Mouse (Mus musculus) brown adipose tissue, adult 24 weeks (tissue): Measurements from ENCODE around the gene Ccdc182. TPM values are rescaled to one million over a fixed set of nuclear protein-coding genes. Genes with fewer than 3 reads are reported as not detected.
A peak's percentile ranks its signal among the peaks of the same experiment; 100 is the strongest.

Source experiments
- H3K27ac ChIP-seq: fragments of 200-500 bp; replicated peaks from 2 replicates; pipeline ENCODE4 v1.5.1; 2012; ENCODE audit warnings: low read depth, mild to moderate bottlenecking, low read length
- H3K4me1 ChIP-seq: fragments of 200-500 bp; 2 replicates; pipeline ENCODE4 v1.6.1; 2012; ENCODE audit warnings: low read length, mixed read lengths; ENCODE audit not compliant: control insufficient read depth, insufficient read depth, insufficient read length
- H3K4me3 ChIP-seq: fragments of 200-500 bp; 2 replicates; pipeline ENCODE4 v1.5.1; 2012; ENCODE audit warnings: low read depth, mild to moderate bottlenecking, low read length, moderate library complexity; ENCODE audit not compliant: insufficient read depth
- polyA plus RNA-seq: library from polyadenylated mRNA; stranded (reverse); fragments of >200 nt; gene quantifications from 2 replicates; pipeline ENCODE4 v1.2.4, GENCODE M21; 2012; ENCODE audit not compliant: missing spikeins, insufficient read depth, insufficient read length

Gene Ccdc182
- polyA plus RNA-seq: not detected in 2 replicates

DNA sequence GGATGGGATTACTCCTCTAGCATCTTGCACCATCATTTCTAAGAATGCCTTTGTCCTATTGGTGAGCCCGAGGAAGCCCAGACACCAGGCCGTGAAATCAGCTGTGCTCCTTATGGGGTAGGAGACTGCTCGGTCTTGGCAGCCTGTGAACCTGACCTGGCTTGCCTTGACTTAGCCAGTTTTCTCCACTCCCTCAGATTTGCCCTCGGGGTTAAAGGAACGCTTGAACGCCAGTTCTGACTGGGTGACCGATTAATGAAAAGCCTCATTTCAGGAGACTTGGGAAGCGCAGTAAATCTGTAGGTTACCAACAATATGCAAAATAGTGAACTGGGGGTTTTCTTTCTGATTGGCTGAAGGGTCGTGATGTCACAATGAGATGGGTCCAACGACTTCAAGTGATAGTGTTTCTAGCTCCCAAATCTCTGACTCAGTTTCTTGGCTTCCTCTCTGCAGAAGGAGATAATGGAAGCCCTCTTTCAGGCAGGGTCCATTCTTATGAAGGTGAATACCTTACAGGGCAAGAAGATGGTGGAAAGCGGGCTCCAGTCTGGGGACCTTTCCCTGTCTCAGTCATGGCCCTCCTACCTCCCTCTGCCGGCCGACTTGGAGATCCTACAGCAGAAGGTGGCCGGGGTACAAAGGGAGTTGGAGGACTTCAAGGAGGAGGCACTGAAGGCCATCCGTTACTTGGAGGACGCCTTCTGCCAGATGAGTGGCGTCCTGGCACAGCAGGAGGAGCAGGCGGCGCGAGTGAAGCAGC lies at the start of gene Ccdc182:
Ccdc182 (plus strand) TSS at position 428 of the 763 bp plus-strand sequence.
- H3K4me3 ChIP-seq: no peak within 1 kb of the TSS
- no peak within 1 kb of the TSS for H3K27ac ChIP-seq

DNA sequence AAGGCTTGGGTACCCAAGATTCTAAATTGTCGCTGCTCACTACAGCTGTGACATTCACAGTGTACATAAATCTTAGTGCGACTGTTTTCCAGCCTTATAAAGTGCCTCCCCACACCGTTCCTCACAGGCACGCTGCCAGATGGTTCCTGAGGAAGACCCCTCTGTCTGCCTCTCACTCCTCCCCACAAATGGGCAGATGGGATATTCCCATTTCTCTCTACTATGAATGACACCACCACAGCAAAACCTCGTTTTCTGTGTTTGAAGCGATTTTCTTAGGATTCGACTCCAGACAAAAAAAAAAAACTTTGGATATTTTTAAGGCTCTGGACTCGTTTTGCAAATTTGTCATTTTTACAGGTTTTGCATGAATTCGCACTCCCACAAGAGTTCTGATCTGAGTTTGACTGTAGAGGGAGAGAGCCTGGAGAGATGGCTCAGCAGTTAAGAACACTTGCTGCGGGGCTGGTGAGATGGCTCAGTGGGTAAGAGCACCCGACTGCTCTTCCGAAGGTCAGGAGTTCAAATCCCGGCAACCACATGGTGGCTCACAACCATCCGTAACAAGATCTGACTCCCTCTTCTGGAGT lies 48.2 kb upstream of the Ccdc182 start:
- H3K4me3 ChIP-seq: no peak overlapping the region
- H3K4me1 ChIP-seq: no peaks in the 10 kb centered on the region
- H3K27ac ChIP-seq: no peak overlapping the region

More for the DNA sequence above, at the start of gene Ccdc182:
- no peaks in the 10 kb centered on the region for H3K4me1 ChIP-seq

DNA sequence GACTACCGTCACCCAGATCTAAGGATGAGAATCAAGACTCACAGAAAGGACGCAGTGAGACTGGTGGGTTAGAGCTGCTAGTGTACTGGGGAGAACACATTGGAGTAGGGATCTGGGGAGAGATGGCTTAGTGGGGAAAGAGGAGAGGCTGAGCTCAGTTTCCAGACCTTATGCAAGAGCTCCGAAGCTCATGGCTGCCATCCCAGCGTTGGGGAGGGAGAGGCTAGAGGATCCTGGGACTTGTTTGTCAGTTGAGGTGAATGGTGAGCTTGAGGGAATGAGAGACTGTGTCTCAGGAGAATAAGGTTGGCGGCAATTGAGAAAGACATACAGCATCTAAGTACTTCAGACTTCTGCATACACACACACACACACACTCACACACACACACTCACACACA lies 45.2 kb upstream of the Ccdc182 start:
- no peaks in the 10 kb centered on the region for H3K4me1 ChIP-seq
- H3K27ac ChIP-seq: no peak overlapping the region
- H3K4me3 ChIP-seq: no peak overlapping the region

DNA sequence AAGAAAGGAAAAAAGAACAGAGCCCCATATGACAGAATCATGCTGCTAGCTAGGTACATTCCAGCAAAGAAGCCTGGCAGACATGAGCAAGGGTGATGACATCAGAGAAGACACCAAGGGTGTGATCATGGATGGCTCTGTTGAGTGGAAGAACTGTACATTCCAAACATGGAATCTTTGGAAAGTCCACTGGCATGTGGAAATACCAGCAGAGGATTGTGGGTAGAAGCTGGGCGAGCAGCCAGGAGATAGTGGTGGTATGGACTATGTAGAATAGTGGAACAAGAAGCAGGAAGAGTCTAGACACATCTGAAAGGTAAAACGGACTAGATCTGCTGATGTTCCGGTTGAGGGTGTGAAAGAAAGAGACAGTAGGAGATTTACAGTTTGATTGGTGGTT lies 43.3 kb upstream of the Ccdc182 start:
- Histone ChIP-seq H3K4me3 (no peak overlapping the region), H3K27ac (no peak overlapping the region), H3K4me1 (no peaks in the 10 kb centered on the region)

DNA sequence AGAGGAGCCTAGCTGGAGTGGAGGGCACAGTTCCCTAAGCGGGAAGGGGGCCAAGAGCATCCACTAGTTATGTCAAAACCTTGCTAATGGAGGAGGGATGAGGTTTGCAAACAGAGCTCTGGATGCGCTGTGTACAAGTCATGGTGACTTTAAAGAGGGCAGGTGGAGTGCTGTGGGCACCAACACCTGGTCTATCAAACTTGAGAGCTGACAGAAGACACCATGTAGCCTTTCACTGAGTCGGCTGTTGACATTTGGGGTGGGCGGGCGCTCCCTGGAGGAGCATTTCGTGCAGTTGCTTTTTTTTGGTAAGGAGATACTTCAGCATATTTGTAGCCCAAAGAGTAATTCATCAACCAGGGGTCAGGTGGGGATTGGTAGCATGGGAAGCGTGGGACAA lies 42.6 kb upstream of the Ccdc182 start:
- Histone ChIP-seq H3K4me1 (no peaks in the 10 kb centered on the region), H3K27ac (no peak overlapping the region), H3K4me3 (no peak overlapping the region)

DNA sequence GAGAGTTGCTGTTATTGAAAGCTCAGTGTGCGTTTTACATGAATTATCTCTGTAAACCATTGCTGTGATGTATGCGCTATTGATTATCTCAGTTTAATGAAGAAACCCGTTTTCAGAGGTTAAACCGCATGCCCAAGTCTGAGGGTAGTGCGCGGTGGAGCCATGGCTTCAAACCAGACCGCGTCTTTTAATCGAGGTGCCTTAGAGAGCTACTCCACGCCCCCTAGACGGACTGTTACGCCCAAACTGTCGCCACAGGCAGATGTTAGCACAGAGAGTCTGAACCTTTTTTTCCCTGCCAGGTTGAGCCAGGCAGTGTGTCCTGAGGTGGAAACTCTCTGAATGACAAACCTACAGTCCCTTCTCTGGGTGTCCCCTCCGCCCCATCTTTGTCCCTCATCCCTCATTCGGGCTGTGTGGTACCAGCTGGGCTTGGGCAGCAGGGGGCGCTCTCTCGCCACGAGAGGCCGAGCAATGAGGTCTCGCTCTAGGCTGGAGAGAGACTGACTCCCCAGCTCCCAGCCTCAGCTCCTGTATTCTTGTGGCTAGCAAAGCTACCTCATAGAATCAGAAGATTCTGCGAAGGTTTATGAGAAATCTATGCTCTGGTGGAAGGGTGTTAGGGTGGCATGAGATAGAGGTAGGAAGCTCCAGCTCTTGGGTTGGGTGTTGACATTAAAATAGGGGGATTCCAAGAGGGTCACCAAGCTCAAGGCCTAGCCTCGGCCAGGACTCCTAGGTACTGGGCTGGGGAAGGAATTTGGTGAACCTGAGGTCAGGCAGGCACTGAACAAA lies 41.7 kb upstream of the Ccdc182 start:
- Histone ChIP-seq H3K4me3 (no peak overlapping the region), H3K27ac (no peak overlapping the region), H3K4me1 (no peaks in the 10 kb centered on the region)

DNA sequence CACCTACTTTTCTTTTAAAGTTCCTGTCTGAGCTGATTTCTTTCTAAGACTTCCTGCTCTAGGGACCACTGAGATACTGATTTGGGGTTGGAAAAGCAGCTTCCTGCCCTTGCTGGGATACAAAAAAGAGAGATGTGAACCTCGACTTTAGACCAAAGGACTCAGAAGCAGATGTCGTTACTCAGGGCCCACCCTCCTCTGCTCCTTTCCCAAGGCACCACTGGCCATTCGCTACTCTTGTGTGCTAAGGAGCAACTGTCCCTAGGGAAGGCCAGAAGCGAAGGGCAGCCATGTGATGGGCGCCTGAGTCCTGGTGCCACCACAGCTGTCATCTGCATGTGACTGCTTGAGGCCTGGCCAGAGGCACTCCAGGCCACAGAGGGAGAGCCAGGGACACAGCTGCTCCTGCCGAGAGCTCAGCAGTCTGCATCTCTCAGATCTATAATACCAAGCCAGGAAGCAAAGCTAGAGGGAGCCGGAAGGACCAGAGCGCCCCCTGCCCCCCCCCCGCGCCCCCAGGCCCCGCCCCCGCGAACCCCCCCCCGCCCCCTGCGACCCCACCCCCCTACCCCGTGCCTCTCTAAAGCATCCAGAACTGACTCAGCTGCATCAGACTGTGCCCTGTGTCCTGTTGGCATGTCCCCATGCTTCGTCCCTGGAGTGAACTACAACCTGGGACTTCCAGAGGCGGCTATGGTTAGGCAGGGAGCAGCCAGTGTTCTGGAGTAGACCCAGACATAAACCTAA lies 40.9 kb upstream of the Ccdc182 start:
- no peak overlapping the region for H3K4me3 ChIP-seq
- H3K4me1 ChIP-seq: no peaks in the 10 kb centered on the region
- H3K27ac ChIP-seq: no peak overlapping the region

DNA sequence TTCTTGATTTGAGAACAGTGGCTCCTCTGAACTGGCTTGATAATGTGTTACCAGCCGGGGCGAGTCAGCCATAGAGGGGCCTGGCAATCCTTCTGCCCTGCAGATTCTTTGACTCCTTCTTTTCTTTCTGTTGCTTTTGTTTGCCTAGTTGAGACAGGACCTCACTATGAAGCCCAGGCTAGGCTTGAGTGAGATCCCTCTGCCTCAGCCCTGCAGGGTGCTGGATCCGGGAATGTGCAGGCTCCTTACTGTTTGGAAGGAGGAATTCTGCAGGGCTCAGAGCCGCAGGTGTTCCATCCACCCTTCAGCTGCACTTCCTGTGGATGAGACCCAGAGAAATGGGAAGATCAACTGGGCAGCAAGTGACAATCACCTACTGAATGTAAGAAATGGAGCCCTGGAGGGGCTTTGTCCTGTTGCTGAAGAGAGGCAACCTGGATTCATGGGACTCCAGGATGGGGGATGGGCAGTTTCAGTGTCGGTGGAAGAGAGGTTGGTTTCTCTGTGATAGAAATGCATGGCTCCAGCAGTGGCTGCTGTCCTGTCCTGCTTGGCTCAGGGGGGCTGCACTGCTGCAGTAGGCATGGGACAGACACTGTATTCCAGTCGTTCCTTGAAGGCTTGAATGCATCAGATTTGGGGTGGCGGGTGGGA lies 40.2 kb upstream of the Ccdc182 start:
- Histone ChIP-seq H3K4me1 (no peaks in the 10 kb centered on the region), H3K27ac (no peak overlapping the region), H3K4me3 (no peak overlapping the region)

DNA sequence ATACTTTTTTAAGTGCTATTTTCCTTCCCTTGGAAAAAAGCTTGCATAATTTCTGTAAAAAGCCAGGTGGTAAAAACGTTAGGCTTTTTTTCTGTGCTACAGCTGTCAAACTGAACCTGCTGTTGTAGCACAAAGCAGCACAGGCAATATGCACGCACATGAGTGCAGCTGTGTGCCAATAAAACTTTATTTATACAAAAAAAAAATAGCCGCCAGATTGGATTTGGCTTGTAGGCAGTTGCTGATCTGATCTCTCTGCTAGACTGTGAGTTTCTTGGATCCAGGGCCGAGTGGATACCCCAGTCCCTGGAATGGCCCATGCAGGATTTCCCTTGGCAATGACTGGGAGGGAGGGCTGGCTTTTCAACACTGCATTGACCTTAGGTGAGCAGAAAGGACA lies 36.2 kb upstream of the Ccdc182 start:
- Histone ChIP-seq H3K4me3 (no peak overlapping the region), H3K27ac (no peak overlapping the region), H3K4me1 (peaks cover 3% of the 10 kb centered on the region; the same call in 1 of the 2 replicates)

DNA sequence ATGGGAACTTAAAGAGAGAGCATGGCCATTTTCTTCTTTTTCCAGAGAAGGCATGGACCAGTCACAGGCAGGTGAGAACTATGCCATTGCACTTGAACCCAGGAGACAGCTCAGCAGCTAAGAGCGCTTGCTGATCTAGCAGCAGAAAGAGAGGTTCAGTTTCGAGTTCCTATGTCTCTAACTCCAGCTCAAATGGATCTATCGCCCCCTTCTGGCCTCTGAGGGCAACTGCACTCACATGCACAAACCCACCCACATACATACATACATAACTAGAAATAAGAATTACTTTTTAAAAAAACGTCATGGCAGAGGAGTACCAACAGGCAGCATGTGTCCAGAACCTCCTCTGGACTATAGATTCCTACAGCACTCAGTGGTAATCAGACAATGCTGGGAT lies 35.6 kb upstream of the Ccdc182 start:
- H3K4me1 ChIP-seq: peaks cover 3% of the 10 kb centered on the region; the same call in 1 of the 2 replicates
- H3K27ac ChIP-seq: no peak overlapping the region
- H3K4me3 ChIP-seq: no peak overlapping the region

DNA sequence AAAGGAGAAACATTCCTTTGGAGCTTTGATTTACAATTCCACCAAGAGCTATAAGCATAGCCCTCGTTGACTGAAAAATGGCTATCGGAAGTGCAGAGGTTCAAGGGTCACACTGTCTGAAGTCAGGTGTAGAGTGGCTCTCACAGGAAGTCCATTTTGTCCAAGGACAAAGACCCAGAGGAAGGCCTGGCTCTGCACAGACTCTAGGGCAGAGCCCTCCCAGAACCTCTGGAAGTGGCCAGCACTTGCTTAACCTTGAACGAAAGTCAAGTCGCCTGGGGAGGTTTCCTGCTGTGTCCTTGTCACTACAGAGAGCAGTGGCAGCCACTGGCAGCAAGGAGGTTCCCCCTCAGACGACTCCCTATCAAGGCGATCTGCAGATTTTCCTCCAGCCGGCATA lies 33.4 kb upstream of the Ccdc182 start:
- Histone ChIP-seq H3K4me1 (peaks cover 3% of the 10 kb centered on the region; the same call in 1 of the 2 replicates), H3K4me3 (no peak overlapping the region), H3K27ac (no peak overlapping the region)

DNA sequence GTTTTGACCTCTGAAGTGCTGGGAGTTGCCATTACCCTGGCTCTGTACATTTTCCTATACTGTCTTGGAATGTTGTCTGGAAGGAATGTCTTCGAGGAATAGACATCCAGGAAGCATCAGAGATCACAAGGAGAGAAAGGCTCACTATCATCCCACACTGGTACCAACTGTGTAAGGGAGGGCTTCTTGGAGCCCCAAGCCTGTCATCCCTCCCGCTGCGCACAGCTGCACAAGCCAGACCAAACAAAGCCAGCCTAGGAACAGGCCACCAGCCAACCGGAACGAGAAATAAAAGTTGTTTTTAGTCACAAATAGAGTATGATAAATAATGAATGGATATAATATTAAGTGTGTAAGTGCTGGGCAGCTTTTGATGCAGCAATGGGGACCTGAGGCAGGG lies 29.0 kb upstream of the Ccdc182 start:
- no peak overlapping the region for H3K4me3 ChIP-seq
- H3K4me1 ChIP-seq: peaks cover 3% of the 10 kb centered on the region; the same call in 1 of the 2 replicates
- H3K27ac ChIP-seq: no peak overlapping the region

DNA sequence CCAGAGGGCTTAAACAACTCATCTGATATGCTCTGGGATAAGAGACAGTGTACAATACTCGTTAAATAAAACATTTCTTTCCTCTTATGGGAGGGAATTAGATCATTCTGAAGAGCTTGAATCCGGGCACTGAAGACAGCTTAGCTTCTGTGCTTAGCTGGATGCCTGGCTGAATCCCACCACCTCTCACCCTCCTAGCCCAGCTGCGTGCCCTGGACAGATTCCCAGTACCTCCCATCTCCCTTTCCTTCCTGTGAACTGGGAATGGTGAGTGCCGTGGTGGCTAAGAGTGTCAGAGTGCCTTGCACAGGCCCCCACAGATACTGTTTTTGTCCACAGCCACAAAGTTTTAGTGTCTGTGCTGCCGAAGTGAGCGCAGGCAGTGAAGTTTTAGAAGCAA lies 27.5 kb upstream of the Ccdc182 start:
- H3K4me3 ChIP-seq: no peak overlapping the region
- peaks cover 3% of the 10 kb centered on the region; the same call in 1 of the 2 replicates for H3K4me1 ChIP-seq
- peak overlapping the region; percentile 46; the same call in 1 of the 2 replicates for H3K27ac ChIP-seq

DNA sequence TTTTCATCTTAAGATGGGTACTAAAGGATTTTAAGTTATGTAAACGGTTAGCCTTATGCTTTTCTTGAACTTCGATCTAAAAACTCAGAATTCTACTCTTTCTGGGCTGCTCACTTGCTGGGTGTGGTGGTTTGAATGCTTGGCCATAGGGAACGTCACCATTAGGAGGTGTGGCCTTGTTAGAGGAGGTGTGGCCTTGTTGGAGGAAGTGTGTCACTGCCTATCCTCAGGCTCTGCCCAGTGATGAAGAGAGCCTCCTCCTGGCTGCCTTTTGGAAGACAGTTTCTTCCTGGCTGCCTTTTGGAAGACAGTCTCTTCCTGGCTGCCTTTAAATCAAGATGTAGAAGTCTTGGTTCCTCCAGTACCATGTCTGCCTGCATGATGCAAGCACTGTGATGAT lies 22.0 kb upstream of the Ccdc182 start:
- Histone ChIP-seq H3K4me3 (no peak overlapping the region), H3K4me1 (no peaks in the 10 kb centered on the region), H3K27ac (no peak overlapping the region)
